Mouse (Mus musculus): ENCODE data around the gene Ankrd13a.

DNA sequence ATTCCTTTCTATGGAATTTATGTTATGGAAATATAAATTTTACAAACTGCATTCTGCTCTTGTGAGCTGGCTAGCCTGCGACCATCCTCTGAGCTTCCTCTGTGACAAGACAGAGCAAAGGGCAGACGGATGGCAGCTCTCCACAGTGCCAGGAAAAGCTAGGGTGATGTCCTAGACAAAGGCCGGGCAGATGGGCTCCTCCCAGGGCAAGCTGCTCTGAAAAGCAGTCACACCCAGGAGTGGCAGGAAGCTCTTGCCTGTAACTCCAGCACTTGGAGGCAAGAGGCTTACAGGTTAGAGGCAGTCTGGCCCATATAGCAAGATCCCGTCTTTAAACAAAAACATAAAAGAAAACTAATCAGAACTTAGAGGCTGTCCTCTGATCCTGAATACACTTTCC, 20.1 kb downstream of the Ankrd13a start:
- TF ChIP-seq CTCF (IDR thresholded peaks at IDR 0.05; ENCODE audit: low read depth) (no peak), EP300 (IDR thresholded peaks at IDR 0.05; ENCODE audit: low read depth) (no peak)

Measured in heart, postnatal 0 days (tissue).